Mouse (Mus musculus) layer of hippocampus, postnatal 25 days (tissue): ENCODE results near the gene 4930404N11Rik. TPM values are rescaled to one million over a fixed set of nuclear protein-coding genes. Genes with fewer than 3 reads are reported as not detected.

Experiments used
- DNase-seq, 2 experiments: peaks; one replicate each; pipeline ENCODE4 v3.0.0; 2022; ENCODE audit warnings: mixed read lengths in 2 of 2, low spot score in 1 of 2; ENCODE audit errors: extremely low spot score in 1 of 2
- total RNA-seq, 2 experiments: library from RNA; stranded (reverse); gene quantifications; 2 replicates each; pipeline ENCODE4 v1.2.3; 2021

4930404N11Rik gene
- total RNA-seq, 2 experiments from 2014 or later = 1.1 to 1.2 TPM

DNA sequence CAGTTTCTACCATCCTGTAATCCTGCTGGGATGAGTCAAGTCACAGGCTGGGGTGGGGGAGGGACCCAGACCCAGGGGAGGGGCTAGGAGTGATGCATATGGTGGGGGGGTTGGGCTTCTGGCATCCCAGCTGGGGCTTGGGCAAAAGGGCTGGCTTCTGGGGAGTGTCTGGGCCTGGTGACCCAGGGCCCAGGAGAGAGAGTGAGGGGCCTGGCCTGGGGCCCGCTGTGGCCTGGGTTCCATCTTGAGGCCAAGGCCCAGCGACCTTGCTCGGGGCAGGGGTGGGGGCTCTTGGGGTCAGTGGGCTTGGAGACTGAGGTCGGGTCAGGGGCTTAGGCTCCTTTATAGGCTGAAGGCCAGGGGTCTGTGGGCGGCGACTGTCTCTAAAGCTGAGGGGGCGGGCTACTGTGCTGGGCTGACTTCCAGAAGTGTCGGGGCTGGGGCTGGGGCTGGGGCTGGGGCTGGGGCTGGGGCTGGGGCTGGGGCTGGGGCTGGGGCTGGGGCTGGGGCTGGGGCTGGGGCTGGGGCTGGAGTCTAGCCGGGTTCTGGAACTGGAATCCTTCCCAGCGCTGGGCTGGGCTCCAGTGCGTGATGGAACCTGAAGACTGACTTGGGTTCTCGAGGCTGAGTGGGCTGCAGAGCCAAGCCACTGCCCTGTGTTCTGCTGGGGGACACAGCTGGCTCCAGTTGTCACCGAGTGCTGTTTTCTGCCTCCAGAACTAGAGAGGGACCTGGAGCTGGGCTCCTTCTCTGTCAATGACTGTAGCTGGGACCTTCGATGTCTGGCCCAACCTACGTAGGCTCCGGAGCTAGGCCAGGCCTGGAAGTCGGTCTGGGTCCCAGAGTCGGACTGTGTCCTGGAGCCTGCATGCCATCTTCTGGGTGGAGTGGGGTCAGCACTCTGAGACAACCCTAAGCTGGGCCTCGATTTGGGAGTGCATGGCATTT lies 29.9 kb downstream of the 4930404N11Rik start:
- no peak for DNase-seq

DNA sequence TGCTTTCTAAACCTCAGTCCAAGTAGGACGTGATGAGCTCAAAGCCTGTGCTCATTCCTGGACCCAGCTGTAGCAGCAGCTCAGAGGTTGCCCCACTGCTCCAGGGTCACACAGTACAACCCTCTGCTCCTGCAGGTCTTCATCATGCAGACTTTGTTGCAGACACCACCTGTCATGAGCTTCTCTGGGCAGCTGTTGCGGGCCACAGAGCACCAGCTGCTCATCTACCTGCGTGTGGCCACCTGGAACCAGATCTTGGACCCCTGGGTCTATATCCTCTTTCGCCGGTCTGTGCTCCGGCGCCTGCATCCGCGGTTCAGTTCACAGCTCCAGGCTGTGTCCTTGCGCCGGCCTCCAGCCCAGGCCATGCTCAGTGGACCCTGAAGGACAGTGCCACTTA lies 31.3 kb downstream of the 4930404N11Rik start:
- no peak for DNase-seq

DNA sequence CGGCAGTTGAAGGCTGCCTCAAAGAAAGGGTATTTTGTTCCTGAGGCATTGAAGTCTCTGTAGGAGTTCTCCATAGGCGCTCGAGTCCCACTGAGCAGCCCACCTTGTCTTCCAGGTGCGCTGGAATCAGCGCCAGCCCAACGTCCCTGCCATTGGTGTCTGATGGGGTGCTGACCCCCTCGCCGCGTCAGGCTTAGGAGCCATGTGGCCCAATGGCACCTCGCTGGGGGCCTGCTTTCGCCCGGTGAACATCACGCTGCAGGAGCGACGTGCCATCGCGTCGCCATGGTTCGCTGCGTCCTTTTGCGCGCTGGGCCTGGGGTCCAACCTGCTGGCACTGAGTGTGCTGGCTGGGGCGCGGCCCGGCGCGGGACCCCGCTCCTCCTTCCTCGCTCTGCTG lies 33.3 kb downstream of the 4930404N11Rik start:
- no peak for DNase-seq

DNA sequence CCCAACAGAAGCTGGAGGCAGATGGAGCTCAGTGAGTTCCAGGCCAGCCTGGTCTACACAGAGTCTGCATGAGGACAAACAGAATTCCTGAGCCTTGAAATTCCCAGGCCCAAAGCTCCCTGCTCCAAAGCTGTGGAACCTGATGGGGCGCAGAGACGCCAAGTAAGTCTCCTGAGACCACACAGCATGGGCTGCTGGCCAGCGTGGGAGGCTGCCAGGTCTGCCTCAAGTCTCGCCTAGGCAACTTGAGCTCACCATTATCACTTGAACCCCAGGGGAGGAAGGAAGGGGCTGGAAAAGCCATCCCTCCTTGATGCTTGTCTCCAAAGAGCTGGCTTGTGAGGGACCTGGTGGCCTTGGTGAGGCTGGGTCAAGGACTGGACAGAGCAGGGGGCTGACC lies 35.6 kb downstream of the 4930404N11Rik start:
- DNase-seq = no peak

DNA sequence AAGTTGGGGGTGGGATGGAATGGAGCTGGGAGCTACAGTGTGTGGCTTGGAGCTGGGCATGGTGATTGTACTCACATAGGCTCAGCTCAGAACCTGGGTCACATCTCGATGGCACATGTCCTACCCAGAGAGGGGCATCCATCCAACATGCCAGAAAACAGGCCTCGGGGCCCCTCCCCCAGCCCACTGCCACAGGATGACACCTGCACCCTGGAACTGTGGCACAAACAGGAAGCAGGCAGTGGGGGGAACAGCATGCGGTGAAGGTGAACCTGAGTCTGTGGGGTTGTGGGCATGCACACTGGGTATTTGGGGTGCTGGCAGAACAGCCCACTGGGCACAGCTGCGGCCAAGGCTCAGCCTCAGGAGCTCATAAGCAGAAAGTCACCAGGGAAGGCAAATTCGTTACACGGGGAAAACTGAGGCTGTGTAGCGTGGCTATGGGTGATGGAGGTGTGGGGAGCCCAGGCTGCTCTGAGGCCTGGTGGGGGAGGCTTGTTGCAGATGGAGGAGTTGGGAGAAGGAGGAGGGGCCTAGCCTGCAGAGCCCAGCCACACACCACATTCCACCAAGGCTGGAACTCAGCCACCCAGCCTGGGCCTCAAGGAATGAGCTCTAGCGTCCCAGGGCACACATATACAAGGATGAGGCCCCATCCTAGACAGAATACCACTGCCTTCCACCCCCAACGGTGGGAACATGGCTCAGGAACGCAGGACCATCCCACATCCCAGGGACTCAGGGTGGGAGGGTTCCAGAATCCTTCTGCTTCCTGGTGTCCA lies 36.2 kb downstream of the 4930404N11Rik start:
- no peak for DNase-seq

DNA sequence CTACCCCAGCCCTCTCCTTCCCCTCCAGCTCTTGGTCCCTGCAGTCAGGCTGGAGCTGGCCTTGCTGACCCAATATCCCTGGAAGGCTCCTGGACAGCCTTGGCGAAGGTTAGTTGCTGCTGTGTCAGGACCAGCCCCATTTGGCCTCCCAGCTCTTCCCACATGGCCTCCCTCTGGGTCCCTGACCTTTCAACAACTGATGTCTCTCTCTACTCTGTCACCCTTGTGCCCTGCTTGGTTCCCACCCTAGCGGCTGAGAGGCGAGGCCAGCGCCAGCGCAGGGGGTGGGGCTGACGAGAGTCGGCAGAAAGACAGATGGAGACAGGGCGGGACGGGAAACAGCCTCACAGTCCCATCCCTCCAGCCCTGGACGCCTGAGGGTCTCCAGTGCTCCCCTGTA lies 37.2 kb downstream of the 4930404N11Rik start, which contains the start of gene Tbxa2r:
TSS of gene Tbxa2r (plus strand) at position 346 of the 400 bp plus-strand sequence.
- no peak for DNase-seq

DNA sequence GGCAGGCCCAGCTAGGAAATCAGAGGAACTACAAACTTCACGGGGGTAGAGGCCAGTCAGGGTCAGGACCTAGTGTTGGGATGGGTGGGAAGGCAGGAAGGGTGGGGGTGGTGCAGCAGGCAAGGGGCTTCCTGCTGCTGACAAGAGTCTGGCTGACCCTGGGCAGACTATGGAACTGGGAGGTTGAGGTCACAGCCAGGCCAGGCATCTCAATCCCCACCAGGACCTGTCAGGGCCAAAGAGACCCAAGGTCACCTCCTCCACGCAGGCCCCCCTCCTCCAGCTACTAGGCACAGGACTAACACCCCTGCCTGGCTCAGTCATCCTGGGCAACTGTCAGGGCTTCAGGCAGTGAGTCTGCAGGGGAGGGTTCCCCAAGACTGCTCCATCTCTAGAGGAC lies 37.7 kb downstream of the 4930404N11Rik start:
- no peak for DNase-seq

DNA sequence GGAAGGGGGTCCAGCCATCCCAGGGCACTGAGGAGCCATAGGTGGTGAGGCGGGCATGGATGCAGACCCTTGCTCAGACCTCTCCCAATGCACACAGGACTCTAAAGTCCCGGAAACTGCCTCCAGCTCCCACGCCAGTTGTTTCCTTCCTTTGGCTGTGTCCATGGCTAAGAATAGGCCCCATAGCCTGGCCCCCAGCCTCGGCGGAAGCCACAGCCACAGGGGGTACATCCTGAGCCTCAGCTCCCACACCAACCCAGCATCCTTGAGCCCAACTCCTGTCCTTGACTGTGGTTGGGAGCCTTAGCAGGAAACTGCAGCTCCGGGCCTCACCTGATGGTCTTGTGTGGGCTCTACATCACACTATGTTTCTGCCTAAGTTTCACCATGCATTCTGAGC lies 38.8 kb downstream of the 4930404N11Rik start:
- DNase-seq = no peak

DNA sequence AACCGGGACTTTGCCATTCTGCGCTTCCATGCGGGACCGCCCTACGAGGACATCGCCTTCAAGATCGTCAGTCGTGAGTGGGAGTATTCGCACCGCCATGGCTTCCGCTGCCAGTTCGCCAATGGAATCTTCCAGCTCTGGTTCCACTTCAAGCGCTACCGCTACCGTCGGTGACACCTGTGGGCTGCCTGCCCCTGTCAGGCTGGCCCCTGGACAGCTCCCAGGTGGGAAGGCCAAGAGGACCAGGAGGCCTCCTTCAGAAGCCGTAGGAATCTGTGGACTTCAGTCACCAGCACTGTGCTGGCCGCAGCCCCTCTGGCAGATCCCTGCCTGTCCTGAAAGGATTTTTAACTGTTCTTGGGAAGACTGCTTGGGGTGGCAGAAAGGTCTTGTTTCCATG lies 39.8 kb downstream of the 4930404N11Rik start:
- DNase-seq = no peak

DNA sequence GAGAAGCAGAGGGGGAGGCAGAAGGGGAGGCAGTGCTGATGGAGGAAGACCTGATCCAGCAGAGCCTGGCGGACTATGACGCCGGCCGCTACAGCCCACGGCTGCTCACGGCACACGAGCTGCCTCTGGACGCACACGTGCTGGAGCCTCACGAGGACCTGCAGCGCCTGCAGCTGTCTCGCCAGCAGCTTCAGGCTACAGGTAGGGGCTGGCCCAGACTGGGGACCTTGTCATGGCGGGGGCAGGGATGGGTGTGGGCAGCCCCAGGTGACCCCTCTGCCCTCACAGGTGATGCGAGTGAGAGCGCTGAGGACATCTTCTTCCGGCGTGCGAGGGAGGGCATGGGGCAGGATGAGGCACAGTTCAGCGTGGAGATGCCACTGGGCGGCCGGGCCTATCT lies 40.4 kb downstream of the 4930404N11Rik start:
- DNase-seq = no peak

DNA sequence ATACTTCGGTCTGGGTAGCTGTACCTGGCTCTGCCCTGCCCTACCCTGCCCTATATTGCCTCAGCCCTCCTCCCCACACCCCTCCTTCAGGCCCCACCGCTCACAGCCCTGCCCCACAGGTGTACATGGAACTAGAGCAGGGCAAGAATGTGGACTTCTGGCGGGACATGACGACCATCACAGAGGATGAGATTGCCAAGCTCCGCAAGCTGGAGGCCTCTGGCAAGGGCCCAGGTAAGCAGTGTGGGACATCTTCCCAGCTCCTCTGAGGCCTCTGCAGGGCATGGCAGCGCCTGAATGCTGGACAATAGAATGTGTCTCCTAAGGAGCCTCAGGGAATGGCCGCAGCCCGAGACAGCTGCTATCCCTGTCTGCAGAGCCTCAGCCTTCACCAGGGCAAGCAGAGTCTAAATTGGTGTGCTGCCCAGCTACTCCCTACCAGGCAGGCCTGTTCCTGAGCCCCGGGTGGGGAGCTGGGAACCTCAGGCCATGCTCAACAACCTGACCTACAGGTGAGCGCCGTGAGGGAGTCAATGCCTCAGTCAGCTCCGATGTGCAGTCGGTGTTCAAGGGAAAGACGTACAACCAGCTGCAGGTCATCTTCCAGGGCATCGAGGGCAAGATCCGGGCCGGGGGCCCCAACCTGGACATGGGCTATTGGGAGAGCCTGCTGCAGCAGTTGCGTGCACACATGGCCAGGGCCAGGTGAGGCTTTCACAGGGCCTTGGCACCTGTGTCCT lies 41.7 kb downstream of the 4930404N11Rik start:
- DNase-seq = no peak

DNA sequence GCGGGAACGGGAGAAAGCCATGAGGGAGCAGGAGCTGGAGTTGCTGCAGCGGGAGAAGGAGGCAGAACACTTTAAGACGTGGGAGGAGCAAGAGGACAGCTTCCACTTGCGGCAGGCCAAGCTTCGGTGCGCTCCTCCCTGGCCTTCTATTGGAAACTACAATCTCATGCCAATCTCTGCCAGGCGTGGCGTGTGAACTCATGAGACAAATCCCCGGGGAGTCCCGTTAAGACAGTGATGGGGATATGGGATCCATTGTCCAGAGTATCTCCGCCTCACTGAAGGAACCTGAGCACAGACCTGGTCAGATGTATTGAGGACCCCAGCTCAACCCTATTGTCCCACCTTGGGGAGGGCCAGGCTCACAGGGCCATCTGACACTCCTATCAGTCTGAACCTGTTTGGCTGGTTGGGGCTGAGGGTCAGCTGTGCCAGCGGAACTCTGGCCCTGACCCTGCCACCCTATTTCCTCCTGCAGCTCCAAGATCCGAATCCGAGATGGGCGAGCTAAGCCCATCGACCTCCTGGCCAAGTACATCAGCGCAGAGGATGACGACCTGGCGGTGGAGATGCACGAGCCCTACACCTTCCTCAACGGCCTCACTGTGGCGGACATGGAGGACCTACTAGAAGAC lies 42.4 kb downstream of the 4930404N11Rik start:
- no peak for DNase-seq

DNA sequence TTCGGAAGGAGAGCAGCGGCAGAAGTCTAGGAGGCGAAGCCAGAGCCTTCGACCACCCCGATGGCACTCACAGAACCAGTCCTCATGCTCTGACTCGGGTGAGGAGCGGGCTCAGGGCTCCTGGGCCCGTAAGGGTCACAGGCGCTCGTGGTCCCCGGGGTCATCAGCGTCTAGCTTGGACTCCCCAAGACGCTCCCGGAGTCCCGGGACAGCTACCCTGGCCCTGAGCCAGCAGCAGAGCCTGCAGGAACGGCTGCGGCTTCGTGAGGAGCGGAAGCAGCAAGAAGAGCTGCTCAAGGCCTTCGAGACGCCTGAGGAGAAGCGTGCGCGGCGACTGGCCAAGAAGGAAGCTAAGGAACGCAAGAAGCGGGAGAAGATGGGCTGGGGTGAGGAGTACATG lies 43.2 kb downstream of the 4930404N11Rik start:
- DNase-seq = no peak

DNA sequence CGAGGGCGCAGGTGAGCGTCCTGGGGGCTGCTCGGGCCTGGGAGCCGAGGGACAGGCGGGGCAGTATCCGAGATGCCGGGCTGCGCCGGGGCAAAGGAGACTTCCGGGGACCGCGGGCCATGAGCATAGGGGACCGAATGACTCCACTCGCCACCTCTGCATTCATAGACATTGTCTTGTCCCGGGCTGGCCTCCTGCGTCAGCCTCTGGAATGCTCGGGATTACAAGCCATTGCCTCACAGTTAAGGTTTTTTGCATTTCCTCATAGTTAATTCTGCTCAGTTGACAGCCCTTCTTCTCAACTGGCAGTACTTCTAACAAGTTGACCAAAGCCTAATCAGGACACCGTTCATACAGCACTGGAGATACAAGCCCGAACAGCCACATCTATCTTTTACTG lies 44.2 kb downstream of the 4930404N11Rik start:
- no peak for DNase-seq

DNA sequence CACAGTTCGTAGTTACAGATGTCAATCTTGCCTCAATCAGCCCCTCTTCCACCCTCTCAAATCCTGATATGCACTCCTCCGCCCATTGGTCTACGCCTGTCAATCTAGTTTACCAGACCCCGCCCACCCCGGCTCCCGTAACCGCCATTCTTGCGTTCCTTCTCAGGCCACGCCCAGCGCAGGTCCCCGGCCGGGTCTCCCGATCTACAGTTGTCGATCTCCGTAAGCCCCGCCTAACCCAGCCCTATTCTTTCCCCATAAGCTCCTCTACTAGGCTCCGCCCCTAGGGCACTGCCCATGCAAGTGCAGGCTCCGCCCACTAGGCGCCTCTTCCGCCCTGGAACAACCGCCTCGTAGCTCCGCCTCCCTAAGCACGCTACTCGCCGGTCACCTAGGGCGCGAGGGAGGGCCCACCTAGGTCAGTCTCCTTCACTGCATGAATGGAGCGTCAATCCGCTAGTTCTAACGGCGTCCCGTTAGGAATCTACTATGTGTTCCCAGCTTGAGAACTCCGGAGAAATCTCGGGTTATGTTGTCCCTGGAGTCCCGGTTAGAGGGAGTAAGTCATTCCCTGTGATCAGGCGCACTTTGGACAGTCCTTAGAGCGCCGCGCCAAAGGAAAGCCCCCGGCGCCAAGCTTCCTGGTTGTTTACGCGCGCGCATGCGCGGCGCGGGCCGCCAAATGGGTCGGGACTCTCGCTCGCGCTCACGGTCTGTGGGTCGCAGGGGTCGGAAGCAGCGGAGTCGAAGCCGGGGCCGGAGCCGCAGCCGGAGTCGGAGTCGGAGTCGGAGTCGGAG lies 44.9 kb downstream of the 4930404N11Rik start, which contains the start of gene Cactin:
TSS of gene Cactin (plus strand) at position 554 of the 798 bp plus-strand sequence.
- peak; percentile 87 to 92 for DNase-seq

DNA sequence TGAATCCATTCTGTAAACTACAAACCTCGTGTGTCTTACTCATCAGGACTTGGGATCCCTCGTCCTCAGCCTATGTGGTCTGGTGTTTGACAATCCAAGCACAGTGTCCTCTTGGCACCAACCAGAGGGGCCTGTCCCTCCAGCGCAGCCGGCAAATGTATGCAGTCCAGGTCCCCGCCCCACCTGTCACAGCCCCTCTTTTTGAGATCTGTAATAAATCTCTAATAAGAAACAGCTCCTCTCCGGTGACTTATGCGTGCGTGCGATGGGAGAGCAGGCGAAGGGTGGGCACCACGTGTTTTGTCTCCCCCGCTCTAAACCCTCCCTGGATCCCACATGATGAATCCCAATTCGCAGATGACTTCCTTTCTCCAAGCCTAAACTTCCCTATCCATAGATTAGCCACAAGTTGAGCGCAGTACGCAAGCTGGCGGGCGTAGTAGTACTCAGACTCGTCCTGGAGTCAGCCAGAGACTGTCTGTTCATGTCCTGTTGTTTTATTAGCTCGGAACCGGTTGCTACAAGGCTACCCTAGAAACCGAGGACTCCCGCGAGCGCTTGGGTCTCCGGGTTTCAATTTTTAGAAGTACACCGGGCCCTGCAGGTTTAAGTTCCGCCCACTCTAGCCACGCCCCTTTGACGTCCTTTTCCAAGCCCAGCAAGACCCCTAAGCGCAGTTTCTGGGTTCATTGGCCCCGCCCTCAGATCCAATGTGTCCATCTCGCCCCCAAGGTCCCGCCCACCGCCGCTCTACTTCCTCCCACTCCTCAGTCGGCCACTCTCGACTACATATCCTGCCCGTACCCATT lies 45.7 kb downstream of the 4930404N11Rik start:
- peak; percentile 47 to 76 for DNase-seq

DNA sequence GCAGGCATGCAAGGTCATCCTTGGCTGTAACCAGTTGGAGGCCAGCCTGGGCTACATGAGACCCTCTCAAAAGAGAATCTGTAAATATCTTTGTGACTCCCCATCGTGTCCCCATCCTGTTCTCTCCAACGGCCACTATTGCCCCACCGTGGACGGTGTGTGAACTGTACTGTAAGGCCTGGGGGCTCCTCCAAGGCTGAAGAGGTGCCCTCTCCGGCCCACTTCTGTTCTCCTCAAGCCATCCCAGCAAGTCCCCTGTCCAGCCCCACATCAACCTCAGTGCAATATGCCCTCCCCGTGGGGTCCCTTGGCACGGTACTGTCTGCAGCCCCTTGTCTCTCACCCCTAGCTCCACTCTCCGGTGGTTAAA lies 46.3 kb downstream of the 4930404N11Rik start:
- no peak for DNase-seq

DNA sequence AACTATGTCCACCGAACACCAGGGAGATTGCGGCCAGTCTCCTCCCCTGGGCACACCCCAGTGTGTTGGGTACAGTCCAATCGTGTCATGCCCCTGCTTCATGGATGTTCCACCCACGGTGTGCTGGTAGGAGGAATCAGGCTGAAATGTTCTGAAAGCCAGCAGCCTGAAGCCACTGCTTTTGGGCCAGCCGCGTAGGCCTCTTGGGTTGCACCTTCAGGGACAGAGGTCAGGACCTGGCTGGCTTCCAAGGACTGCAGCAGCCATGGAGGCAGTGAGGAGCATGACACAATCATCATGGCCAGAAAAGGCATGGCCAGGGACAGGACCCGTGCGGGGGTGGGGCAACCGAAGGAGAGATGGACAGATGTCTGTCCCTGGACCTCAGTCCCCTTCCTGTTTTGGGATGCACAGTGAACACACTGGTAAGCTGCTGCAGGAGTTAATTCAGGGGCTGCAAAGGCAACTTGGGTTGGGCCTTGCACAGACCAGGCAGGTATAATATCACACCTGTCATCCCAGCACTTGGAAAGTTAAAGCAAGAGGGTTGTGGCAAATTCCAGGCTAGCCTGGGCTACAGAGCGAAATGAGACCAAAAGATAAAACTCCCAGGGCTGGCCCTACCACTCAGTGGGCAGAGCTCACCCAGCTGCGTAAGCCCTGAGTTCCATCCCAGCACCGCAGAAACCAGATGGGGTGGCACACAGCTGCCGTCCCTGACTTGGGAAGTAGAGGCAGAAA lies 46.9 kb downstream of the 4930404N11Rik start:
- DNase-seq = no peak
